Mouse (Mus musculus) c-Kit-positive CD71-positive TER-119-negative erythroid progenitor cells, embryonic 14.5 days (primary cell): ENCODE data around the gene Stoml1.
"Not testable (repeated sequence)": the region's sequence is repeated elsewhere in the genome, so short reads cannot be mapped to it uniquely, and the experiment has no call there.

Experiments
- DNase-seq: peaks from one replicate; pipeline ENCODE4 v3.0.0-alpha.2; 2013; ENCODE audit warnings: low read depth

Stoml1 gene

DNA sequence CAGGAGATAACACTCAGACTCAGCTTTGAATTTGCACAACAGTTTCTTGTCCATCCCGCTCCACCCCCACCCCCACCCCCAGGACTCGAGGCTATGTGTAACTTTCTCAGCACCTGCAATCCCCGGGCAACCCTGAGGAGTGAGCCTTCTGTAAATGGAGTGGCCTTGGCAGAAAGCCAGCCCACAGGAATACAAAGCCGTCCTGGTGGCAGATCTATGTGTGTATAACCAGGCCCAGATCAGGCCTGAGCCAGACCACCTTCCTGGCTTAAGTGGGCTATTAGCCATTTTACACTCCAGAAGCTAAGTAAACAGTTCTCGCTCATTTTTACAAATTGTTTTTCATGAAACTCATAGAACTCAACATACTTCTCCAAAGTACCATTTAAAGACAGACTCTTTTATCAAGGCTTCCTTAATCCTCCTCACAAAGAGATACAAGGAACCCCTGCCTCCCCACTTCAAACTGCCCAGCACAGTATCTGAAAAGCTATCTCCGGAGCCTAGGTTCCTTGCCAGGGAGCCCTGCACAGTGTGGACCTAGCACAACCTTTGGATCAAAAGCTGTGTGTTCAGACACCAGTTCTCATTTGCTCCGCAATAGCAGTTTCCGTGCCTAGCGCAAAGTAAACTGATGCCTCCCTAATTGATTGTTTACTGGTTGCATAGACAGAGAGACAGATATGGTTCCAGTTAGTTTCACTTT, 11.0 kb upstream of the Stoml1 start:
- DNase-seq: no peak

DNA sequence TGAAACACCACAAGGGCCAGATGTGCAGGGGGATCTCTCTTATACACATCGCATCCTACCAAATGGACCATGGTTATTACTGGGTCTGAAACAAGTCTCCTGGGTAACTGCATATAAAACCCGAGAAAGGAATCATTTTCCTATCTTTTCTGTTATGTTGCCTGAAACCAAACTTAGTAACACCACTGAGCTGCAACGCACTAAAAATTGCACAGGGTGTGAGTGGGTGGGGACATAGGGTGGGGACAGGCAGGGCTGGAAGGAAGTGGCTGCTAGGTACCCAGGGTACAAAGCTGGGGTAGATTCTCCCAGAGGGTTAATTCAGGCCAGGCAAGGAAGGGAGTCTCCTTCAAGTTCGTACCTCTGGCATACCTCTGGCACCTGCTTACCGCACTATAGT, 10.3 kb upstream of the Stoml1 start:
- no peak for DNase-seq

DNA sequence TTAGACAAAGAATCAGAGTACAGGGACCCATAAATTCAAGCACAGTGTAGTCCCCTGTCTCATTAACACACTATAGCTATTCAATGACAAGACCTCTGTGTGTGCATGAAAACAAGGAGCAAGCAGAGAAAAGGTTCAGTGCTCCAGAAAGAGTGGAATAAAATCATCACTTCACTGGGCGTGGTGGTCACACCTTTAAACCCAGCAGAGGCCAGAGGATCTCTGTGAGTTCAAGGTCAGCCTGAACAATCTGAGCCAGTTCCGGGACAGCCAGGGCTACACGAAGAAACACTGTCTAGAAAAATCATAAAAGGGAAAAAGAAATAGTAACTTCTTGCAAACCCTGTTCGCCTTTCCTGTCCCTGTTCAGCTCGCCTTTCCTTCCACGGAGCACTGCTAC, 9.3 kb upstream of the Stoml1 start:
- no peak for DNase-seq

DNA sequence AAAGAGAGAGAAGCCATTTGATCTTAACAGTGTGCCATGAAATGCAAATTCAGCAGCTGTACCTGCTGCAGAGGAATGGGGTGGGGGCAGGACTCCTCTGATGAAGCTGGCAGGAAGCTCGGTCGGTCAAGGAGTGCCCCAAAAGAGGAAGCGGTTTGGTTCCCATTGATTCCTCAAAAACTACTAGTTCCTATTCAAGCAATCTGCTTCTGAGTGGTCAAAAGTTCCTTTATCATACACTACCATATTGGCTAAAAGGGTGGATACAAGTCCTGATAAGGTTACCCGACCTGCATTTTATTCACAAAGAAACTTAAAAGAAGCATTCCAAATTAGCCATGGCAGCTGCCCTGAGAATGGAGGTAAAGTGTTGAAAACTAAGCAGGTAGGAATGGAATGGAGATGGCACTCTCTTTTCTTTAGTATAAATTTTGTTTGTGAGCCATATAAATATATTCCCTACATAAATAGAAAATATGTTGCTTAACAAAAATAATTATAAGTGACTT, 6.8 kb upstream of the Stoml1 start:
- DNase-seq: peak; percentile 58

DNA sequence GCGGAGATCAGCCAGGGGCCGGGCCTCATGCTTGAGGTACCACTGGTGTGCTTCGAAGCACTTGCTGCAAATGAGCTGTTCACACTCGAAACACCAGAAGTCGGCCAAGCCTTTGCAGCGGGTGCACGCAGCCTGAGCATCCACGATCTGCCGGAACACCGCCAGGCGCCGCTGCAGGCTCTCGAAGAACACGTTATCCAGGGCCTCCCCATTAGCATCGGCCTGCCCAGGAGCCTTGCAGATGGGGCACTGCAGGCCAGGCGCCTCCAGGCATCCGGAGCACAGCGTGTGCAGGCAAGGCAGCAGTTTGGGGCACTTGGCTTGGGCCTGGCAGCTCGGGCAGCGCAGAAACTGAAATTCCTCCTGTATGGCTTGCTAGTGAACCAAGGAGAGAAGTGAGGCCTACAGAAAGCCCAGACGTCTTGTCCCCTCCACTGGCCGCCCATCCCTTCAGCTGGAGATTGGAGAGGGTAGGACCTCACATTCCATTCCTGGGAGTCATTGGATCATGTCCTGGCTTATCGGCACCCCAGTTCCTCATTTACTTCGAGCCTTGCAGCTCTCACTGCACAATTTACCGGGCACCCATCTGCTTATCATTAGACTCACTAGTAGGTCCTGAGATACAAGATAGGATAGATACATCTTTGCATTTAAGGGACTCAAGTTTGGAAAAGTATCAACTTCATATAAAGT, 5.8 kb upstream of the Stoml1 start:
- DNase-seq: peak; percentile 79

DNA sequence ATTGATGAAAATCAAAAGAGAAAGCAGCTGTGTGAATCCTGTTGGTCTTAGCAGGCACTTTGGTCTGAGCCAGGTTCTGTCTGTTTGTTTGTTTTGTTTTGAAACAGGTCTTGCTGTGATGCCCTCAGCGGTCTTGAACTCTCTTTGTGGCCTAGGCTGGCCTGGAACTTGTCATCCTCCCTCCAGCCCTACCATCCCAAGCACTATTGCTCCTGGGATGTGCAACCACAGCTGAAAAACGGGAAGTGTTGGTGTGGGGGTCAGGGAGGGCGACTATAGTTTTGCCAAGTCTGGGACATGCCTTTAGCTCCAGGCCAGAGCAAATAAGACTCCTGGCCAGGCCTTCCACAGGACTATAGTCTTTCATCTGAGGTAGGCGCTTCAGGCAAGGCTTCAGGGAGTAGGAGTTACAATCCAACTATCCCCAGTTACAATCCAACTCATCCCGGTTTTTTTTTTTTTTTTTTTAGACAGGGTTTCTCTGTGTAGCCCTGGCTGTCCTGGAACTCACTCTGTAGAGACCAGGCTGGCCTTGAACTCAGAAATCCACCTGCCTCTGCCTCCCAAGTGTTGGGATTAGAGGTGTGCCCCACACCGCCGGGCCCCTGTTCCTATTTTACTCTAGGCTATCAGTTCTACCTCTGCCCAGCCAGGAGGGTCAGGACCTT, 4.1 kb upstream of the Stoml1 start:
- DNase-seq: no peak

DNA sequence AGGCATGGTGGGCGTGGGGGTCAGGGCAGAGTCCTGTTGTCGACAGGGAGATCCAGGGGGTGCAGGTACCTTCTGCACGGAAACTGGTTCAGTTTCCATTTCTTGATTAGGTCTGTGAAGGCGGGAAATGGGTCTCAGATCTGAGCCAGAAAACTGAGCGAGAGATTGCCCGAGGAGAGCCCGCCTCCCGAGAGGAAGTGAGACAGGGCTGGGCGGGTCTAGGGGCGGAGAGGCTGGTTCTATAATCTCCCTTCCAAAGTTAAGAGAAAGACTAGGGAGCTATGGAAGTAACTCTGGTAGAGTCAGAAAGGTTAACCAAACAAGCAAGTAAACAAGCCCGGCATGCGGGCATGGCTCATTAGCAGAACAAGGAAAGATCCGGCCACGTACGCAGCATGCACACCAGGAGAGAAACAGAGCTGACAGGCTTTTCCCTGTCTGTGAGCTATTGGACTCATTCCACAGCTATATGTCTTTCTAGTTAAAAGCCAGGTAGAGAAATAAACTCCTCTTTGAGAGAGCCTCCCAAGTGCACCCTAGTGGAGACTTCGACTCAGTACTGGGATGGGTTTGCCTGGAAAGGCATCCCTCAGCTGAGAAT, 3.3 kb upstream of the Stoml1 start, which contains the start of gene Pml:
Pml (minus strand) TSS at position 195 of the 601 bp plus-strand sequence.
- peak; percentile 71 for DNase-seq

DNA sequence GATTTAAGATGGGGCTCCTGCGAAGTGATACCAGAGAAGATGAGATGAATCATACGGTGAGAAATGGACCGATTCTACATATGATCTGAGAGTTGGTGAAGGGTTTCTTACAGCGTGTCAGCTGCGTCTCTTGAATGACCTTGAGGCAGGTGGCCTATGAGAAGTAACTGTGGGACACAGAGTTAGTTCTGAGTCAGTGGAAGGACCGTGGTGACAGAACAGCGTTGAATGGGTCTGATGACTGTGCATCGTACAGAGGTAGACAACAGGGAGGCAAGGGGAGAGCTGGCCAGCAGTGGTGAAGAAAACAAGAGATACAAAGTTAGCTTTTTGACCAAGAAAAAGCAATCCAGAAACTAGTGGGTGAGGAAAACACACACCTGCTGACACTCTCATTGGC, 2.6 kb upstream of the Stoml1 start:
- no peak for DNase-seq

DNA sequence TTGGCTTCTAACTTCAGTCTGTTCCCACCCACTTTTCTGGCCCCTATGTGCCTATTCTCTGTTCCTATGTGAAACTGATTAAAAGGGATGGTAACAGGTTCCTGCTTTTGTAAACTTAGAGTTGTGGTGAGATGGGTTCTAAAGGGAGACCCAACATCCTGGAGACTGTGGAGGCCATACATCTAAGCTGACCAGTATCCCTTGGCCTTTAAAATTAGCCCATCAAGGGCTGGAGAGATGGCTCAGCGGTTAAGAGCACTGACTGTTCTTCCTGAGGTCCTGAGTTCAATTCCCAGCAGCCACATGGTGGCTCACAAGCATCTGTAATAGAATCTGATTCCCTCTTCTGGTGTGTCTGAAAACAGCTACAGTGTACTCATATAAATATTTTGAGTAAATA, 2.2 kb upstream of the Stoml1 start:
- DNase-seq: not testable (repeated sequence)

DNA sequence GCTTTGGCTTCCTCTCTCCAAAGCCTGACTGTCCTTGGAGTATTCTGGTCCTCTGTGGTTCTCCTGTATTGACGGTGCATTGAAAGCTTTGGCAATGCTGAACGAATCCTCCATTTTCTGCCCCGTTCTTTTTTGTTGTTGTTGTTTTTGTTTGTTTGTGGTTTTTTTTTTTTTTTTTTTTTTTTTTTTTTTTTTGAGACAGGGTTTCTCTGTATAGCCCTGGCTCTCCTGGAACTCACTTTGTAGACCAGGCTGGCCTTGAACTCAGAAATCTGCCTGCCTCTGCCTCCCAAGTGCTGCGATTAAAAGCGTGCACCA, 800 bp downstream of the Stoml1 start:
- not testable (repeated sequence) for DNase-seq

DNA sequence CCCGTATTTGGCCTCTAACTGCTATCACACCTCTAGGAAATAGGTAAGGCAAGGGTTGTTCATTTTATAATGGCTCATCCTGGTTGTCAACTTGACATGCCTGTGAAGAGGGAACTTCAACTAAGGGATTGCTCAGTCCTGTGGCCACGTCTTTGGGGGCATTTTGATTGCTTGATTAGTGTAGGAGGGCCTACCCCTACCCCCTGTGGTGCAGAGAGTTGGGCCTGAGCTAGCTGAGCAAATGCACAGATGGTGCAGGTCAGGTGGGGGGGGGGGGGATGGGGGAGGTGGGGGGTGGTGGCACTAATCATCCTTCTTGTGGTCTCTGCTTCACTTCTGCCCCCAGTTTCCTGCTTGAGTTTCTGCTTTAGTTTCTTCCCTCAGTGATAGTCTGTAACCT, 2.1 kb downstream of the Stoml1 start:
- DNase-seq: no peak

DNA sequence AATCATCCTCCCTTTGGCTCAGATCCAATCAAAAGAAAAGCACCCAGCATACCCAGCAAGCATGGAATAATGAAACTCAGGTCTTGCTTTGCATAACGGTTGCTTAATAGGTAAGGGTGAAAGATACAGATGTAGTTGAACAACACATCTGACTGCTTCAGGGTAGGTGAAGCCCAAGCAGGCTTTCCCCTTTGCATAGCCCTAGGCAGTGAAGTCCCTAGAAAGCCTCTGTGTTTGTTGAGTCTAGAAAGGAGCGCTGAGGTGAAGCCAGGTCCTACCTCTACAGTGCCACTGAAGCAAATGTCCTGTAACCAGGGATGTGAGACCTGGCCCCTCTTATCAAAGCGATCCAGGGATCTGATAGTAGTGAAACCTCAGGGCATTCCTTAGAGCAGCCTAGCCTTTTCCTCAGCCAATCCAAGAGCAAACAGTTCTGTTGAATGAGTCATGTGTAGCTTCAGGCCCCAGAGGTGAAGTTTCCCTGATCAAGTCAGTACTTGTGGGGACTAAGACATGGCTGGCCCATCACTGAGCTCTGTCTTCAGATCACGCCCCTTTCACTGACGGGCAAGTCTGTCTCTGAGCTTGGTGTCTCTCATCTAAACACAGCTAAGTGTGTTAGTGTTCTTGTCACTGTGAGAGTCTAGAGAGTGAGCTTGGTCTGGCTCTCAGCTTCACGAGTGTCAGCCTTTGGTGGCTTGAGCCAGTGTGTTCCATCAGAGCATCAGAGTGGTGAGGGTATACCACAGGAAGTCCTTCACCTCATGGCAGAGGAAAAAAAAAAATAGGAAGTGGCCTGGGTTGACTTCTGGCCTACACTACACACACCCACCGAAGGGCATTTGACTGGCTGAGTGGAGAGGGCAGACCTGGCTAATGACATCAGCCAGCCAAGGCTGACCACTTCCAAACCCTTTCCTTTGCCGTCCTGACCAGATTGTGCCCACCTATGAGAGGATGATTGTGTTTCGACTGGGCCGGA, 3.0 kb downstream of the Stoml1 start:
- no peak for DNase-seq

DNA sequence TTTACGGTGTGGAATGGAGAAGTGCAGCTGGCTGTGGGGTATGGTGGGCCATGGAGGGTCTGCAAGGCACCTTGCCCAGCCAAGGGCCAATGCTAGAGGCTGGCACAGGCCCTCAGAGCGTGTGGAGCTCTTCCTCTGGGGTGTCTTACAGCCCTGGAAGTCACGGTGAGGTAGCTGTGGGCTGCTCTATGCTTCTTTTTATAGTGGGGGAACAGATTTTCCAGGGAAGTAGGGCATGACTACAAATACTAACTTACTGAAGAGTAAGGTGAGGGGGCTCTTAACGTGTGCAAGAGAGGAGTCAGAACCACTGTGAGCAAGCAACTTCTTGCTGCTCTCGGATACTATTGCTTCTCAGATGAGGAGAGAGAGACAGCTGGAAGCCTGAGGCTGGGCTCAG, 9.5 kb downstream of the Stoml1 start:
- no peak for DNase-seq

DNA sequence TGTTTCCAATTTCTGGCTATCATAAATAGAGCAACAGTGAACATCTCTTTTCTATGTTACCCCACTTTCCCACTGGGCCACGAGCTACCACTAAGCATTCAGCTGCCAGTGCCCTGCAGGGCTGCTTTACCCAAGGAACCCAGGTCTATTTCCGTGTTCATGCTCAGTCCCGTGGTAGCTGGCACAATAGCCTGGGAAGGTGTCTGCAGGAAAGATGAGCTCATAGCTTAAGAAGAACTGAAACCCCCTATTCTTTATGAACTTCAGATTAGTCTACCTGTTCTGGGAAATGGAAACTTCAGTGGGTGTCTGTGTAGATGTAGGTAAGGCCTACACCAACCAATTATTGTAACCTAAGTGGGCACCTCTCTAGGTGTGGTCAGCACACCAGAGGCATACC, 12.4 kb downstream of the Stoml1 start:
- no peak for DNase-seq

DNA sequence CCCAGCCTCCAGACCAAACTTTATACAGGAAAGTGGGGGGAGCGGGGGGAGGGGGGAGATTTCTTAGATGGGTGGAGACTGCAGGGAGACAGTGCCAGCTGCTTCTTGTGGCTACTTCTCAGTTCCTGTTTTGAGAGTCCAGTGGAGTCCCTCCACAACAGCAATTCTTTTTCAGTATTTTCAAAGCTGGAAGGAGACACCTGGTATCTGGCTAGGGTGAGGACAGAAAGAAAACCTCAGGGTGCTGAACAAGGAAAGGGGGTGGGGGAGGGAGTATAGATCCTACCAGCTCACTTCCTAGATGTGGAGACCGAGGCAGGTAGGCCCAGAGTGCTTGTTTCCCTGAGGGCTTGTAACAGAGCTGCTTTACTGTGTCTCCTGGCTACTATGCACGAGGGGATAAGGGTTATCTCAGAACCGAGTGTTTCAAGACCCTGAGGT, 13.6 kb downstream of the Stoml1 start:
- DNase-seq: no peak

DNA sequence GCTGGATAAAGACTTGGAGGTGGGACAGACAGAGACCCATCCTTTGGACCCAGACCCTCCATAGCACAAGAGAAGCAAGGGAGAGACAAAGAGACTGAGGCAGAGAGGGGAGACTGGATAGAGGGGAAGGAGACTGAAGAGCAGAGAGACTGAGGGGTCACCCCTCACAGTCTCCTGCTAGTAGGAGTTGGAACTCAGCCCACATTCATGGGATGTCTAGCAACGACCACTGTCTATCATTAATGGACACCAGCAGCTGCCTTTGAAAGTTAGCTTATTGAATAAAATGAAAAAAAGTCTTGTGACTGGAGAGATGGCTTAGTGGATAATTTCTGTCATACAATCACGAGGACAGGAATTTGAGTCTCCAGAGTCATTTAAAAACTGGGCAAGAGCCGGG, 14.1 kb downstream of the Stoml1 start:
- no peak for DNase-seq

DNA sequence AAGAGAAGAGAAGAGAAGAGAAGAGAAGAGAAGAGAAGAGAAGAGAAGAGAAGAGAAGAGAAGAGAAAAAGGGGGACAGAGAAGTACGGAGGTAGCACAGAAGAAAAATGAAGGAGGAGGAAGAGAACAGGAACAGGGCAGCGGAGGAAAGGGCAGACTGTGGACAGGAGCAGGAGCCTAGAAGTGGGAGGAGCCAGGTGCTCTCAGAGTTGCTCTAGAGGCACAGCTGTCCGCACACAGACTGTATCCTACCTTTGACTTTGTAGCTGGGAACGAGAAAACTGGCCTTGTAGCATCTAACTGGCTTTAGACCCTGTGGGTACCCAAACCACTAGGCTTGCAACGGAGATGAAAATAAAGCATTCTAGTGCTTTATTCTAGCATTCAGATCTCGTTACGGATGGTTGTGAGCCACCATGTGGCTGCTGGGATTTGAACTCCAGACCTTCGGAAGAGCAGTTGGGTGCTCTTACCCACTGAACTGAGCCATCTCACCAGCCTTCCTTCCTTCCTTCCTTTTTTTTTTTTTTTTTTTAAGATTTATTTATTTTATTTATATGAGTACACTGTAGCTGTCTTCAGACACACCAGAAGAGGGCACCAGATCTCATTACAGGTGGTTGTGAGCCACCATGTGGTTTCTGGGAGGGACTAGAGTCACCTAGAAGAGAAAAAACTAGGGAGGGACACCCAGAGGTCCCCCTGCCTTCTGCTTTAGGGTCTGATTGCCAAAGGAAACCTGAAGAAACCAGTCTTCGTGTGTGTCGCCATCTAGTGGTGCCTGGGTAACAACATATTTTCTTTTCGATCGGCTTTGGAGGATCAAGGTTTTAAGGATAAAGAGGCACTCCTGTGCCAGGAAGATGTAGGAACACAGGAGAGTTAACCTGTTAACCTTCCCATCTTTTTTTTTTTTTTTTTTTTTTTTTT, 15.7 kb downstream of the Stoml1 start:
- DNase-seq: no peak

DNA sequence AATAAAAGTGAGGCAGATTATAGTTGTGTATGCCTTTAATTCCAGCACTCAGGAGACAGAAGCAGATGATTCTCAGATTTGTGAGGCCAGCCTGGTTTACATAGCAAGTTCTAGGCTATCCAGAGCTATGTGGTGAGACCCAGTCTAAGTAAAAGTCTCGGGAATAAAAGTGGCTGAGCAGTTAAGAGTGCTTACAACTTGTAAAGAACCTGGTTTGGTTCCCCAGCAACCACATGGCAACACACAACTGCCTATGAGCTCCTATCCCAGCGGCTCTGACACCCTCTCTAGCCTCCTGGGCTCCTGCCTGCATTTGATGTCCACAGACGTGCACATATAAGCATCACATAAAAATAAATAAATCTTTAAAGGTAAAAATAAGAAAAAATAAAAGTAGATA, 17.1 kb downstream of the Stoml1 start:
- DNase-seq: no peak

DNA sequence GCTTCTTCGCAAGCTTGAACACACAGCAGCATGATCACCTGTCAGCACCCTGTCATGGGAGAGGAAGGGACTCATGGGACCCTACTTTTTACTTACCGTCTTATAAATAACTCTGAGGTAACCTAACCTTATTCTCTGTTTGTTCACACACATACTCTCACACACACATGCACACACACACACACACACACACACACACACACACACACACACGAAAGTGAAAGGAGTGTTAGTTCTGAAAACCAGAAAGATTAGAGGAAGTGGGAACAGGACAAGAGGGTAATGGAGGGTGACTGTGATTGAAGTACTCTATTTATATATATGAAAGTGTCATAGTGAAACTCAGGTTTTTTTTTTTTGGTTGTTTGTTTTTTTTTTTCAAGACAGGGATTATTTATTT, 18.1 kb downstream of the Stoml1 start:
- DNase-seq: no peak

DNA sequence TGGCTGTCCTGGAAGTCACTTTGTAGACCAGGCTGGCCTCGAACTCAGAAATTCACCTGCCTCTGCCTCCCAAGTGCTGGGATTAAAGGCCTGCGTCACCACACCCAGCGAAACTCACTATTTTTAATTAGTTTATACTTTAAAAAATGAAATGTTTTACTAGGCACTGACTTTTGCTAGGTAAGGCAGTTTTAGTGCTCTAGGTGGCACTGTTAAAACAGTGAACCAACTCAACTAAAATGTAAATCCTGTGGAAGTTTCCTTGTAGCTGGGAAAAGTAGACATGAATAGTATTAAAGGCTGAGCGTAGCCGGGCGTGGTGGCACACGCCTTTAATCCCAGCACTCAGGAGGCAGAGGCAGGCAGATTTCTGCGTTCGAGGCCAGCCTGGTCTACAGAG, 18.6 kb downstream of the Stoml1 start:
- not testable (repeated sequence) for DNase-seq
